Mouse (Mus musculus) midbrain, embryonic 15.5 days (tissue): ENCODE data around the gene Poc1a. TPM values are rescaled to one million over a fixed set of nuclear protein-coding genes. Genes with fewer than 3 reads are reported as not detected.

Source experiments
- ATAC-seq: fragments of 200-750 bp; cut with Nextera tagmentation; replicated peaks from 2 replicates; pipeline ENCODE4 v1.8.0; 2017; ENCODE audit warnings: moderate TSS enrichment
- H3K27ac ChIP-seq: fragments of 300-500 bp; sonication (generic); 2 replicates; pipeline ENCODE4 v1.5.1; 2015; ENCODE audit warnings: mild to moderate bottlenecking, inconsistent platforms
- H3K27me3 ChIP-seq: fragments of 300-500 bp; sonication (generic); replicated peaks from 2 replicates; pipeline ENCODE4 v1.6.1; 2015; ENCODE audit warnings: inconsistent platforms
- H3K36me3 ChIP-seq: fragments of 300-500 bp; sonication (generic); replicated peaks from 2 replicates; pipeline ENCODE4 v1.6.1; 2015; ENCODE audit warnings: inconsistent platforms
- H3K4me1 ChIP-seq: fragments of 300-500 bp; sonication (generic); 2 replicates; pipeline ENCODE4 v1.6.1; 2015; ENCODE audit warnings: inconsistent platforms
- H3K4me2 ChIP-seq: fragments of 300-500 bp; sonication (generic); 2 replicates; pipeline ENCODE4 v1.6.1; 2015; ENCODE audit warnings: inconsistent platforms, mild to moderate bottlenecking, moderate library complexity
- H3K4me3 ChIP-seq: fragments of 300-500 bp; sonication (generic); 2 replicates; pipeline ENCODE4 v1.5.1; 2015; ENCODE audit warnings: mild to moderate bottlenecking, inconsistent platforms
- H3K9ac ChIP-seq: fragments of 300-500 bp; sonication (generic); 2 replicates; pipeline ENCODE4 v1.6.1; 2015; ENCODE audit warnings: mild to moderate bottlenecking, inconsistent platforms
- H3K9me3 ChIP-seq: fragments of 300-500 bp; sonication (generic); 2 replicates; pipeline ENCODE4 v1.6.1; 2016; ENCODE audit warnings: inconsistent platforms
- WGBS: fragments of 180-500 bp; shearing (Covaris S2); methylation state at CpG from one replicate; pipeline ENCODE4 v1.1.7; 2015; ENCODE audit warnings: mixed read lengths; 5-methylcytosine and 5-hydroxymethylcytosine counted together
- polyA plus RNA-seq: library from polyadenylated mRNA; unstranded; fragments of >200 nt; fragmentation: Nextera tagmentation; extraction: Ambion mirVana; gene quantifications from 2 replicates; pipeline ENCODE4 v1.2.1, GENCODE M21; 2015

Gene Poc1a
- polyA plus RNA-seq, 1 experiment from 2014 or later: 9.1 TPM

- ATAC-seq: no peak
- WGBS: 77% methylated on average over 3 of the region's 3 CpGs
- H3K27ac ChIP-seq: no peak overlapping the region
Observed at GRCm38 (mm10) chr9:106332746-106333145, 51.9 kb downstream of the Poc1a start.

GRCm38 (mm10) chr9:106337620-106338019 is 56.8 kb downstream of the Poc1a start:
- WGBS: 78% methylated on average over 9 of the region's 9 CpGs
- Histone ChIP-seq H3K9ac (no peak overlapping the region), H3K27ac (peak overlapping the region; percentile 66)

More at GRCm38 (mm10) chr9:106332746-106333145, 51.9 kb downstream of the Poc1a start:
- Histone ChIP-seq H3K27me3 (no peaks in the 10 kb centered on the region), H3K4me3 (no peak overlapping the region), H3K4me2 (no peak overlapping the region), H3K9me3 (no peaks in the 10 kb centered on the region), H3K4me1 (peaks cover 5% of the 10 kb centered on the region), H3K36me3 (no peaks in the 10 kb centered on the region), H3K9ac (no peak overlapping the region)

DNA sequence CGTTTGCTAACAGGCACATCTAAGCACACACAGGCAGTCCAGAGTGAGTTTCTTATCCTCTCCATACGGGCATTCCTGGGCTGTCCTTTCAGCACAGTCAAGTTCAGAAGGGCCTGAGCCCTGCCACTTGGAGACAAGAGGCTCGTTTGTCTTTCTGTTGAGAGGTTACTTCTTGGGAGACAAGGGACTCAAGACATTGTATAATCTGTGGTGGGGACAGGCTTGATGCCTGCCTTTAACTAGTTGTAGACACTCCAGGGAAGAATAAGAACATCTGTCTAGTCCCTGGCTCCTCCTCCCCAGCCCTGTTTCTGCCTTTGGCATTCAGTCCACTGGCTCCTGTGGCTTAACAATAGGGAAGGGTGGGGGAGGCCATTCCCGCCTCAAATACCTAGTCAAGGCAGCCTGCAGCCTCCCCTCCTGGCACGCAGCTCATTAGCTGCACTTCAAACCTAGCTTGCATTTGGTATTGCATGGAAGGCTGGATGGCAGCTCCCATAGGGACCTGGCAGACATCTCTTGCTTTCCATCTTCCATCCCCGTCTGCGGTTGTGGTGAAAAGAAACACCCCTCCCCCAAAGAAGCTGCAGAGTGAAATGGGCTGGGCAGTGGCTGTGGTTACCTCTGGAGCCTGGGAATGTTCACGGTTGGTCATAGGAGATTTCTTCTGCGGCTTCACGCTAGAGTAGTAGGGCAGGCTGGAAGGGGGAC is 57.8 kb downstream of the Poc1a start:
- peak; percentile 78 for ATAC-seq
- Histone ChIP-seq H3K9ac (no peak overlapping the region; the same call in 1 of the 2 replicates), H3K36me3 (no peaks in the 10 kb centered on the region), H3K4me3 (no peak overlapping the region), H3K4me1 (peaks cover 22% of the 10 kb centered on the region), H3K27ac (peak overlapping the region; percentile 66), H3K27me3 (no peaks in the 10 kb centered on the region), H3K4me2 (0 out of 2 replicates have a peak overlapping the region, but pooled peaks have one; percentile 2), H3K9me3 (no peaks in the 10 kb centered on the region)
- WGBS: 6% methylated on average over 10 of the region's 10 CpGs

More at GRCm38 (mm10) chr9:106337620-106338019, 56.8 kb downstream of the Poc1a start:
- no peaks in the 10 kb centered on the region for H3K36me3 ChIP-seq
- no peaks in the 10 kb centered on the region for H3K9me3 ChIP-seq
- H3K4me1 ChIP-seq: peaks cover 22% of the 10 kb centered on the region
- H3K4me3 ChIP-seq: no peak overlapping the region
- no peak for ATAC-seq
- H3K27me3 ChIP-seq: no peaks in the 10 kb centered on the region
- no peak overlapping the region for H3K4me2 ChIP-seq

- 0 out of 2 replicates have a peak overlapping the region, but pooled peaks have one; percentile 2 for H3K4me2 ChIP-seq
- H3K4me1 ChIP-seq: peaks cover 22% of the 10 kb centered on the region
- H3K9me3 ChIP-seq: no peaks in the 10 kb centered on the region
- no peaks in the 10 kb centered on the region for H3K27me3 ChIP-seq
- WGBS: 38% methylated on average over 6 of the region's 6 CpGs
- H3K27ac ChIP-seq: peak overlapping the region; percentile 66
- H3K4me3 ChIP-seq: no peak overlapping the region
- no peaks in the 10 kb centered on the region for H3K36me3 ChIP-seq
- ATAC-seq: 0 out of 2 replicates have a peak, but pooled peaks have one; percentile 6
- H3K9ac ChIP-seq: no peak overlapping the region; the same call in 1 of the 2 replicates
Observed at GRCm38 (mm10) chr9:106339173-106339558, 58.3 kb downstream of the Poc1a start.

GRCm38 (mm10) chr9:106339730-106340129 is 58.9 kb downstream of the Poc1a start:
- H3K4me3 ChIP-seq: no peak overlapping the region
- no peak overlapping the region for H3K9ac ChIP-seq
- H3K36me3 ChIP-seq: no peaks in the 10 kb centered on the region
- H3K9me3 ChIP-seq: no peaks in the 10 kb centered on the region
- H3K4me1 ChIP-seq: peaks cover 22% of the 10 kb centered on the region
- ATAC-seq: no peak
- no peaks in the 10 kb centered on the region for H3K27me3 ChIP-seq
- no peak overlapping the region for H3K4me2 ChIP-seq
- H3K27ac ChIP-seq: no peak overlapping the region
- 88% methylated on average over 4 of the region's 4 CpGs for WGBS

DNA sequence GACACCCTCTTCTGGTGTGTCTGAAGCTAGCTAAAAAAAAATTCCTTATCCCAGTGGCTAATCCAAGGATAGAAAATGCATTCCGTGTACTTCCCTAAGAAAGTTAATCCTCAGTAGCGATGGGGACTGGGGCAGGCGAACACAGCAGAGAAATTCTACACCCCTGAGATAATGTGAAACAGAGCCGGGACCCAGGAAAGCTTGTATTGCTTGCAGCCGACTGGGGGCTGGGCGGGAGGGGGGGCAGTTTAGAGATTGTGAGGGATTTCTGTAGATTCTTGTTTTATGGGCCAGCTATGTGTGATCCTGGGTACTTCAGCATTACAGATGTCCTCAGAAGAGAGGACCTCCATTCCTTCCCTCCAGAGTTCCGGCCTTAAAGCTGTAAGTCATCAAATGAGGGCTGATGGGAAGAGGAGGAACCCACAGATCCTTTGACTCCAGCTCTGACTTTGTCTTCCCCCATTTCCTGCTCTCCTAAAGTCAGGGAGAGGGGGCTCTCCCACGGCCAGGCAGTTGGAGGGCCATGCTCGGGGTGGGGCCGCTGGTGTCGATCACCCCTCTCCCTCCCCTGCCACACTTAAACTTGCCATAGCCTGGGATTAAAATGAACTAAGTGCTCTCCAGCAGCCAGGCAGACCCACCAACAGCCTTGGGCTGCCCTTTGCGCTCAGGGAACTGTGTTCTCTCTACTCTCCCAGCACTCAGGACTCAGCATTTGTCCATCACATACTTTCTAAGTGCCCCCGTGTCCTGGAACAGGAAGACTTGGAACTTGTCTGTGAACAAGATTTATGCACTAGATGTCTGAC is 59.8 kb downstream of the Poc1a start:
- no peak for ATAC-seq
- Histone ChIP-seq H3K9me3 (no peaks in the 10 kb centered on the region), H3K36me3 (no peaks in the 10 kb centered on the region), H3K4me3 (no peak overlapping the region), H3K27ac (no peak overlapping the region), H3K4me1 (peaks cover 29% of the 10 kb centered on the region), H3K27me3 (no peaks in the 10 kb centered on the region), H3K4me2 (no peak overlapping the region), H3K9ac (no peak overlapping the region)
- 56% methylated on average over 13 of the region's 13 CpGs for WGBS

DNA sequence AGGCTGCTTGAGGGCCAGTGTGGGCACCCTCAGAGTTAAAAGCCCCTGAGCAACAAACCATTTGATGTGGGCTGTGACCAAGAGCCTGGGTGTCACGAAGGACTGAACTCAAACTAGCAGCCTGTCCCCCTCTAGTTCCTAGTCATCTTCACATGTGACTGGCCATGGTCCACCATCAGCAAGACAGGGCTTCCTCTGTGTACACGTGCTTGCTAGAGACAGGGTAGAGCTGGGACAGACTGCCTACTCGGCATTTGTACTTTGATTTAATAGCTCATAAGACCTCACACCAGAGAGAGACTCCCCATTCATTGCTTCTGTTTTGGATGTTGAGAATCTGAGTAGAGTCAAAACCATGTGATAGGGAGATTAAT is 60.4 kb downstream of the Poc1a start:
- Histone ChIP-seq H3K9me3 (no peaks in the 10 kb centered on the region), H3K27me3 (no peaks in the 10 kb centered on the region), H3K4me3 (no peak overlapping the region), H3K4me1 (peaks cover 29% of the 10 kb centered on the region), H3K4me2 (no peak overlapping the region), H3K27ac (no peak overlapping the region), H3K9ac (no peak overlapping the region), H3K36me3 (no peaks in the 10 kb centered on the region)
- WGBS: 78% methylated on average over 3 of the region's 3 CpGs
- ATAC-seq: no peak

- Histone ChIP-seq H3K4me3 (no peak overlapping the region), H3K27me3 (no peaks in the 10 kb centered on the region), H3K36me3 (no peaks in the 10 kb centered on the region), H3K9ac (no peak overlapping the region), H3K4me1 (peaks cover 26% of the 10 kb centered on the region), H3K9me3 (no peaks in the 10 kb centered on the region), H3K27ac (no peak overlapping the region), H3K4me2 (no peak overlapping the region)
- ATAC-seq: no peak
- 83% methylated on average over 9 of the region's 9 CpGs for WGBS
Observed at GRCm38 (mm10) chr9:106342573-106342972, 61.7 kb downstream of the Poc1a start.

- H3K4me3 ChIP-seq: no peak overlapping the region
- H3K9me3 ChIP-seq: no peaks in the 10 kb centered on the region
- H3K27me3 ChIP-seq: no peaks in the 10 kb centered on the region
- peaks cover 8% of the 10 kb centered on the region; the same call in 1 of the 2 replicates for H3K4me1 ChIP-seq
- 20% methylated on average over 6 of the region's 6 CpGs for WGBS
- no peak overlapping the region for H3K4me2 ChIP-seq
- no peaks in the 10 kb centered on the region for H3K36me3 ChIP-seq
- peak overlapping the region; percentile 44; the same call in 1 of the 2 replicates for H3K27ac ChIP-seq
- no peak overlapping the region for H3K9ac ChIP-seq
- ATAC-seq: 0 out of 2 replicates have a peak, but pooled peaks have one; percentile 27
Observed at GRCm38 (mm10) chr9:106345167-106345566, 64.3 kb downstream of the Poc1a start.

- peak overlapping the region; percentile 44; the same call in 1 of the 2 replicates for H3K27ac ChIP-seq
- no peak overlapping the region for H3K4me2 ChIP-seq
- H3K9me3 ChIP-seq: no peaks in the 10 kb centered on the region
- ATAC-seq: no peak
- H3K36me3 ChIP-seq: no peaks in the 10 kb centered on the region
- H3K9ac ChIP-seq: no peak overlapping the region
- no peak overlapping the region for H3K4me3 ChIP-seq
- no peaks in the 10 kb centered on the region for H3K27me3 ChIP-seq
- peaks cover 8% of the 10 kb centered on the region; the same call in 1 of the 2 replicates for H3K4me1 ChIP-seq
- WGBS: 28% methylated on average over 6 of the region's 6 CpGs
Observed at GRCm38 (mm10) chr9:106345630-106346029, 64.8 kb downstream of the Poc1a start.

- ATAC-seq: no peak
- no peak overlapping the region for H3K27ac ChIP-seq
- no peaks in the 10 kb centered on the region for H3K9me3 ChIP-seq
- no peak overlapping the region for H3K9ac ChIP-seq
- H3K4me3 ChIP-seq: no peak overlapping the region
- no peak overlapping the region for H3K4me2 ChIP-seq
- no peaks in the 10 kb centered on the region for H3K36me3 ChIP-seq
- WGBS: 73% methylated on average over 10 of the region's 10 CpGs
- no peaks in the 10 kb centered on the region for H3K27me3 ChIP-seq
- peaks cover 8% of the 10 kb centered on the region; the same call in 1 of the 2 replicates for H3K4me1 ChIP-seq
Observed at GRCm38 (mm10) chr9:106348281-106348680, 67.4 kb downstream of the Poc1a start.

GRCm38 (mm10) chr9:106349075-106349474 is 68.2 kb downstream of the Poc1a start:
- ATAC-seq: 0 out of 2 replicates have a peak, but pooled peaks have one; percentile 33
- 53% methylated on average over 2 of the region's 2 CpGs for WGBS
- H3K27ac ChIP-seq: no peak overlapping the region

More at GRCm38 (mm10) chr9:106349075-106349474, 68.2 kb downstream of the Poc1a start:
- Histone ChIP-seq H3K9ac (no peak overlapping the region), H3K4me2 (no peak overlapping the region), H3K36me3 (no peaks in the 10 kb centered on the region), H3K4me3 (no peak overlapping the region), H3K9me3 (no peaks in the 10 kb centered on the region), H3K27me3 (no peaks in the 10 kb centered on the region), H3K4me1 (peaks cover 8% of the 10 kb centered on the region; the same call in 1 of the 2 replicates)
